Mouse (Mus musculus) thymus, postnatal 4 days (tissue): ENCODE data around the gene Zdhhc11.
"Not testable (repeated sequence)": the region's sequence is repeated elsewhere in the genome, so short reads cannot be mapped to it uniquely, and the experiment has no call there.

Experiments used
- DNase-seq: peaks from one replicate; pipeline ENCODE4 v3.0.0; 2021

Gene Zdhhc11

DNA sequence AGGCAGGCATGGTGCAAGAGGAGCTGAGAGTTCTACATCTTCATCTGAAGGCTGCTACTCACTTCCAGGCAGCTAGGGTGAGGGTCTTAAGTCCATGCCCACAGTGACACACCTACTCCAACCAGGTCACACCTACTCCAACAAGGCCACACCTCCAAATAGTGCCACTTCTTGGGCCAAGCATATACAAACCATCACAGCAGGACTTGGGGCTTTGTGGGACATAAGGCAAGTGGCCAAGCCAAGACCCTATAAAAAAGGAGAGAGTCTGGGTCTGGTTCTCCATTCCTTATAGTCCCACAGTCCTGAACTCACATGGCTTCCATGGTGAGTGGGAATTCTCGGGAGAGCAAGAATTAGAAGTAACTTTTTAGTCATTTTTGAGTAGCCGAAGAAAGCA lies 44.6 kb downstream of the Zdhhc11 start:
- DNase-seq: not testable (repeated sequence)

DNA sequence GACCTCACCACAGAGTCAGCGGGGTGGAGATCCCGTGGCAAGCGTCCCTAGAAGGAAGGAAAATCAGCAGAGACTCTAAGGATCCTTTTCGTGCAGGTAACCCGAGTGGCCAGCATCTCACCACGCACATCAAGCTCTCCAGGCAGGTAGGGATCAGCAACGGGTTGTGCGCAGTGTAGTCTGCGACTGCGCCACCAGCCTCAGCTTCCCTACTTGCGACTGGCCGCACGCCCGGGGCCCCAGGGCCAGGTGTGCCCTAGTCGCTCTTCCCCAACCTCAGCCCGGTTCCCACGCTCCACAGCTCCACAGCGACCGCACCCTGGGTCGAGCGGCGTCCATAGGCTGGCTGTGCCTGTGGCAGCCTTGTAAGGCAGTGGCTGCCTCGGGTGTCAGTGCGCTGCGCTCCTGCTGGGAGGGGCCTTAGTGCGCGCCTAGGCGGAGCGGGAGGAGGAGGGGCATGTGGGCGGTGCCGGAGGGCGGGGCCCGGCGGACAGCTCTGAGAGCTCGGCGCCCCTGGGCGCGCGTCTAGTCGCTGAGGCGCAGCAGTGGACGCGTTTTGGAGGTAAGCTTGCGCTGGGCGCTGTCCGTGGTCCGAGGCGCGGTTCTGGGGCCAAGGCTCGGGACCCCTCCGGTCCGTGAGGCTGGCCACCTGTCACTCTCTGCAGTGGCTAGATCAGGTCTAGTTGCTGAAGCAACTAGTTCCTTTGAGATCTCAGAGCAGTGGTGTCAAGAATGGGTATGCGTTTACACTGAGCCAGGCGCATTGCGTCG lies 45.5 kb downstream of the Zdhhc11 start, which contains the start of gene Tppp:
Gene Tppp, plus strand, starts transcription at position 460 of the 771 bp plus-strand sequence.
- DNase-seq: peak; percentile 96

DNA sequence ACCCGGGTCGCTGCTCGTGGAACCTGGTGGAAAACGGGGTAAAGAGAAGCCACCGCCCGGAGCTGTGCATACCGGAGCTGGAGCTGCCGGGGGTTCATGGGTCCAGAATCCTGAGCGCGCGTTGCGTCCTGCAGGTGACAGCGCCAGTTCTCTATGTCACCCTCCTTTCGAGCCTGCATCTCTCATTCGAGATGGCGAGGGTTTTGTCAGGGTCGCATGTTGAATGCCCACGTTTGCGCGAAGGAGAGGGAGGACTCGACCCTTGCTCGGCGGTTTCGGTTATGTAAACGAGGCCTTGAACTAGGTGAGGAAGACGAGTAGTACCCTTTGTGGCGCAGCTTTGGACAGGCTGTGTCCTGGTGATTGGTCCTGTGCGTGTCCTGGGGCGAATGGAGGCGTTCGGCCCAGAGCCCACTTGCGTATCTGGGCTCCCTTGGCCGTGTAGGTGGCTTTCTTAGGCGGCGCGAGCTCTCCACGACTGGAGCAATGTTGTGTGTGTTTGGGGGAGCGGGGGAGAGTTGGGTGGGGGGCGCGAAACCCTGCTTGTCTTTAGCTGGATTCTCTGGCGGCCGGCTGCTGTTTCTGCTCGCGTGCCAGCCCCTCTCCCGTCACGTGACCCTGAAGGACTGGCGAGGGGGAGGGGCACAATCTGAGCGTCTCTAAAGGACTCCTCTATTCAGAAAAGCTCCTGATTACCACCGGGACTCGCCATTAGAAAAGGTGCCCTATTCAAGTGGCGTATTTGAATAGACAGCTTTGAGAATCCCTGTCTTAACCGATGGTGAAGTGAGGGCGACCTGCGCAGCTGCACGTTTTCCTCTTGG lies 46.4 kb downstream of the Zdhhc11 start:
- DNase-seq: peak; percentile 69

DNA sequence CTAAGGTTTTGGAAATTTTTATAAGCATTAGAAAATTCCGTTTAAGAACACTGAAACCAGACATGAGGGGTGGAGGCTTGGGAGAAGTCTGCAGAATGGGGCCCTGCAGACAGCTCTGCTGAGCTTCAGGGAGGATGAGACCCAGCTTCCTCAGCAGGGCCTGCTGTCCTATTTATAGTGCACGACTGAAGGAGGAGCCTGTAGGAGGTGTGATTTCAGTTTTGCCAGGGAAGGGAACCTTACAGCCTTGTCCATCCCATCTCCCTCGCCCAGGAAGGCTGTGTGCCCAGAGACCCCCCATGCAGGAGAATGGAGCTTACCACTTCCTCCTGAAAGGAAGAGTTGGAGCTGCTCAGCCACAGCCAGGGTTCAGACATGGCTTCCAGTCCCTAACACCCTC lies 47.0 kb downstream of the Zdhhc11 start:
- DNase-seq: no peak

DNA sequence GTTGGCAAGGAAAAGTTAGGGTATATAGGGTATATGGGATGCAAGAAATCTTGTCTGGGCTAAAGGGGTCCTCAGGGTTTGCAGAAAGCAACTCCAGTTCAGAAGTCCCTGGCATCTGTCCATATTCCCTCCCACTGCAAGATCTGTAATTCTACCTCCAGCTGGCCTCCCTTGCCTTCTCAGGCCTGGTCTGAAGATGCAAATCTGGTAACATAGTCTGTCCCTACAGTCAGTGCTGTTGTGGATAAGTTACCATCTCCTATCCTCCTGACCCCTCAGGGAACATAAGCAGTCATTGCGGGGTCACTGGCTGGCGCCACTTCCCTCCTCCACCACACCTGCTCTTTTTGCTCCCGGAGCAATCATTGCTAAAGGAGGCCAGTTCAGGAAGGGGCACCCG lies 52.3 kb downstream of the Zdhhc11 start:
- no peak for DNase-seq

DNA sequence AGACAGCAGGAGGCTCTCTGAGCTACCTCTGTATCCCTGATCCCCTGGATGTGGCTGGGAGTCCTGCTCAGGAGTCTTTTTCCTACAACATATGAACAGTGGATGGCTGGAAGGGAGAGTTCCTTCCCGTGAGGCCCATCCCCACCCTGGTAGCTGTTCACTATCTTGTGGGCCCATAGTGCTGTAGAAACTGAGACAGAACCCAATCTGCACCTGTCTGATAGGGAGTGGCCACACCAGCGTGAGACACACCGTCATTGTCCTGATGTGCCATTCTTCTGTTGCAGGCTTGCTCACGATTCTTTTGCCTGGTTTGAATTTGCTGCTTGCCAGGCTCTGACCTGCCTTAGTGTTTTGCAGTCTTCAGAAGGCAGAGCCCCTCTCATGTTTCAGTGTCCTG lies 53.8 kb downstream of the Zdhhc11 start:
- no peak for DNase-seq

DNA sequence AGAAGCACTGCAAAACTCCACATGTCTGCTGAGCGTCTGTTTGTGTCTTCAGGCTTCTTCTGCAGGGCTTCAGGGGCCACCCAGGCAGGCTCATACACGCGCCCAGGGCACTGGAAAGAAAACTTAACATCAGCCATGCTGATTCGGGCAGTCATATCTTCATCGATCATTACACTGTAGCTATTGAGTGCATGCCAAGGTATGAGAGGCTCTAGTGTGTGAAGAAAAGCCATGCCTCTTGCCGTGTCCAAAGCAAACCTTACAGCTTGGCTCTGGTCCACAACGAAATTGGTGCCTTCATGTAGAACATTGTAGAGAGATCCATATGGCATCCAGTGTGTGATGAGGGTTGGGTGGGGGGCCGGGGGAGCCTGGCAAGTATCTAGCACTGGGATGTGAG lies 55.4 kb downstream of the Zdhhc11 start:
- not testable (repeated sequence) for DNase-seq

DNA sequence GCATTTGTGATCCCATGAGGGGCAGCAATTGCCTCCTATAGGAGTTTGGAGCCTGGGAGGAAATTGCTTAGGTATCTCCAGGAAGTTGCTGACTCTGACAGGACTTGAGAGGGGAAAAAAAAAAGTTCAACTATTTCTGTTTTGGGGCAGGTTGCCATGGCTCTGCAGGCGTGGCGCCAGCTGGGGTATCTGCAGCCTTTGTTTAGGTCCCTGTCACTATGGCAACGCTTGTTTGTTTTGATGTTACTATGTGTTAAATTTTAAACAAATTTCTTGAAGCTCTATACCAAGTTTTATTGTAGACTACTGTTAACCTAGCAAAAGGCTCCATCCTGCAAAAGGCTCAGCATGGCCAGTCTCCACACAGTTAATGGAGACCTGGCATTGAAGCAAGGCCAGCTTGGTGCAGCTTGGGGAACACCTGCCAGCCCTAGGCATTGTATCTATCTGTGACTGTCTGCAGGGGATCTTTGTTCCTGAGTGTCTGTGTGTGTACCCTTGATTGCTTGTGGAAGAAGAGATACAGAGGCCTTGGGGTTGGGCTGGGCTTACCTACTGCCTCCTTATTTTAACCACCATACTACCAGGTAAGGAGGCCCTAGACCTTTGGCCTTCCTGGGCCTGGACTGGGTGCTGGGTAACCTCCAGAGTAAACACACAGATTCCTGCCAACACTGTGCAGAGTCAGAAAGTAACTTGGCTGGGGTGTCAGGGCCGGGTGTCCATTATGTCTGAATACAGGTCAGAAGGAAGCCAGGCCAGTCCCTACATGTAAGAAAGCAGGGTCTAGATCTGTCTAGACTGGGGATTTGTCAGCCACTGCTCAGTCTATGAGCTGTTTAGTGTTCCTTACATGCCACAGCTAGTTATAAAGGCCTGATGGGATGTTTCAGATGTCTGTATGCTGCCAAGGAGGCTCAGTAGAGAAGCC lies 61.8 kb downstream of the Zdhhc11 start:
- DNase-seq: no peak

DNA sequence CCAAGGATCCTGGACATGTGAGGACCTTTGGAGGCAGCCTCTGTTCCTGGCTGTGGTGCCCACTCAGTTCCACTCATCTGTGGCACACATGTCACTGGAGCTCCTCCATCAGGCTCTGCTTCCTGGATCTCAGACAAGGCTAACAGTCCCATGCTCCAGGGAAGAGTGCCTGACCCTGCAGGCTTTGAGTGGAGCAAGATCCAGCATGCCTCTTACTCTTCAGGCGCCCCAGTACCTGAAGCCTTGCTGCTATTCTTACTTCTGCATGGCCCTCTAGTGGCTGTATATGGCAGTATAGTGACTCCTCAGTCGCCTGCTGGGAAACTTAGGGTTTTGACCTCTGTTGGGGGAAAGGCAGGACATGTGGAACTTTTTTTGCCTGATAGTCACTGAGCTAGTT lies 62.6 kb downstream of the Zdhhc11 start:
- peak; percentile 31 for DNase-seq

DNA sequence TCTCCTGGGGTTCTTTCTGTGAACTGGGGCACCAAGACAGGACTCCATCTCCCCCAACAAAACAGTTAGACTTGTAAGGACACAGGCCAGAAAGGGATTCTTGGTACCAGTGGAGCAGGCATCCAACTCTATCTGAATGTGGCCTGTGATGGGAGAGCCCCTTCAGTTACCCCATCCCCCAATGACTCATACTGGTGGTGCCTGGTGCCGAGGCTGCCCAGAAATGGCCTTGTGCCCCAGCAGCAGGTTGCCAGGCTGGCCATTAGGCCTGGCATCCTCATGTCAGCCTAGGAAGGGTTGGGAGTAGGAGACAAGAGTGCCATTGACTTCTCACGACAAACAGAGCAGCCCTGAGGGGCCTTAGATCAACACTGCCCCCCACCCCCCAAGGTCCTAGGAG lies 64.5 kb downstream of the Zdhhc11 start:
- no peak for DNase-seq

DNA sequence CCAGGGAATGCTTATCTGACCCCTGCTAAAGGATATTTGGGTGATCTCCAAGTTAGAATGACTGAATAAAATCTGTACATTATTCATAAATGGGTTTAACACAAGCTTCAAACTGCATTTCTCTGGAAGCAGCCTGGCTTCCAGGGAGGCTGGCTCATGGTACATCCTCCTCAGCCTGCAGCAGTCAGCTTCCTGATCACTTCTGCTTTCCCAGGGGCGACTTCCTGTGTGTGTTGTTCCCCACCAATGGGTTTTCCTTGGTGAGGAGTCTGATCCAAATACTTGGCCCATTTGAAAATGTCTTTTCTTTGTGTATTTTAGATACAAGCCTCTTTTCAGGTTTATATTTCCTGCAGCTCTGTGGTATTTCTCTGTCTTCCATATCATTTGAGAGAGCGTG lies 65.4 kb downstream of the Zdhhc11 start:
- DNase-seq: no peak

DNA sequence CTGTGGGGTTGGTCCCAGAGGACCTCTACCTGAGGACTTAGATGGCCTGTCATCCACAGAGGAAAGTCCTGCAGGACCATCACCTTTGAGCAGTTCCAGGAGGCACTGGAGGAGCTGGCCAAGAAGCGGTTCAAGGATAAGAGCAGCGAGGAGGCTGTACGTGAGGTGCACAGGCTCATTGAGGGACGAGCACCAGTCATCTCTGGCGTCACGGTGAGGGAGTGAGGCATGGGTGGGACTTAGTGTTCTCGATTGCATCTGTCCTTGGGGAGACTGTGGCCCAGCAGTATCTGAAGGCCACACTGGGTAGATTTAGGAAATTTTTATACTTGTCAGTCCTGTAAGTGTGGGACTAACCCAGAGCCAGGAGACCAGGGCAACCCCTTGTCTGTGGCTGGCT lies 67.0 kb downstream of the Zdhhc11 start:
- no peak for DNase-seq

DNA sequence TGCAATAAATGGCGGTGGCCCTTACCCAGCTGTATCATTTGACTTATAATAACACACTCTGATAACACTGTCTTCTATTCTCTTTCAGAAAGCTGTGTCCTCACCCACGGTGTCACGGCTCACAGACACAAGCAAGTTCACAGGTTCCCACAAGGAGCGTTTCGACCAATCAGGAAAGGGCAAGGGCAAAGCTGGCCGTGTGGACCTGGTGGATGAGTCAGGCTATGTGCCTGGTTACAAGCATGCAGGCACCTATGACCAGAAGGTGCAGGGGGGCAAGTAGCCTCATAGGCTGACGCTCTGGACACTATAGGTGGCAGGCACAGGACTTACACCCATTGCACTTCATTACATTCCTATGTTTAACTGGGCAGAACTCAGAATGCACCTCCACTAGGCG lies 67.5 kb downstream of the Zdhhc11 start:
- no peak for DNase-seq

DNA sequence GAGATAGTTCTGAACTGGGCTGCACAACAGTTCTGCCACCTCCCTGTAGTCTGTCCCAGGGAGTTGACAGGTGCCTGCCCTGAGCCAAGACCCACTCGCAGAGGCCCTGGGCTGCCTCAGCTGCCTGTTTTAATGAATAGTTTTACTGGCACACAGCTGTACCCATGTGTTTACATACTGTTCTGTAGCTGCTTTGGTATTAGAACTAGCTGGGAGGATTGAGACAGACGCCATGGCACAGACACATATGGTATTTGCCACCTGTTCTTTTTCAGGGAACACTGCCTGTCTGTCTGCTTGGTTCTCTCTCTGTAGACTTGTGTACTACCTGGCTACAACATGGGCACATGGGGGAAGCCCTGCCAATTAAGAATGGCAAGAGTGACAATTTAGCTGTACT lies 71.1 kb downstream of the Zdhhc11 start:
- no peak for DNase-seq

DNA sequence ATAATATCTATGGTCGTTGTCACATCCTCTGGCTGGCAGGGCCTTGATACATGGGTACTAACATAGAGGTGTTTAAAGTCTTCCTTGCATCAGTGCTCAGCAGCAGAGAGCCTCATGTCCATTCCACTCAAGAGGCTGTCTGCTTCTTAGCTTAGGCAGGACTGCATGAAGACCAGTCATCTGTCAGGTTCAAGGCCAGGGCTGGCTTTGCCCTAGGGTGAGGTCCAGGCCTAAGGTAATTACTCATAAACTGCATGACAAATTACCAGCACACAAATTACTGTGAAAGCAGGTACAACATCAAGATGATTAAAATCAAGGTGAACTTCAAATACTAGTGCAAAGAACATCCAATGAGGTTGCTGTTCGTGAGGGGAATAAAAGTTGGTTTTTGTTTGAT lies 72.1 kb downstream of the Zdhhc11 start:
- no peak for DNase-seq

DNA sequence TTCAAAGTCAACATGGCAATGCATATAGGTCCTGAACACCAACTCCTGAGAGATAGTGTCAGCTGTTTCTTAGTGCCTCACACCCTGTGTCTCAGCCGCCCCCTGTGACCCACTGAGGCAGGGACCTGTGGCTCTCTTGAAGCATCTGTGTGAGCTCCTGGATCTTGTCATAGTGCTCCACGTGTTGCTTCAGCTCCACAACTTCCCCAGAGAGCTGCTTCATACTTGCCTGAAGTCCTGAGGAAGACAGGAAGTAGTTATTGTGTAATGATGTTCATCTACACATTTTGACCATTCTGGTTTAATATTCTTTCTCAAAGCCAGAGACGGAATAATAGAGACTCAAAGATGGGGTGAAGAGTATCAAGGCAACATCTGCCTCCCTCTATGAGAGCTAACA lies 76.3 kb downstream of the Zdhhc11 start:
- no peak for DNase-seq
